In genomic region chr12:112369581-112370371, GRCm38 (mm10) we compare ENCODE assay signal across 11 mouse cellular contexts.
DNase-seq lines count a peak whose midpoint lies in the region; ATAC-seq and TF ChIP-seq lines count a peak whose summit lies in the region.
"Had no signal": no experiment of that assay in that cellular context is flagged by ENCODE, and none has a peak within 500 bp of the region (broad histone marks: within the 10 kb centered on the region; RNA-seq: fewer than 3 reads in every experiment).

No protein-coding gene starts in this region.

- DNase-seq in heart, postnatal 4 days = peak; percentile 53
- peak; percentile 48 to 62 for DNase-seq in cerebellum, adult 2 months
- peak; percentile 84 to 86 for DNase-seq in cerebellum, postnatal 14 days
- peak; percentile 57 for DNase-seq in kidney, postnatal 0 days (ENCODE audit: low spot score)
- no peak for DNase-seq in c-Kit-positive CD71-positive TER-119-positive erythroid progenitor cells, embryonic 14.5 days (ENCODE audit: low spot score)
- DNase-seq: embryo, embryonic 11 days had no signal

- no peak overlapping the region for H3K27ac ChIP-seq in heart, embryonic 11.5 days (ENCODE audit: low read depth, low read length)
- H3K27ac ChIP-seq in cerebellum, adult 2 months (ENCODE audit: insufficient read depth, low read length) = no peak overlapping the region
- no peak overlapping the region for H3K27ac ChIP-seq in kidney, postnatal 0 days
- no peak overlapping the region for H3K27ac ChIP-seq in intestine, embryonic 15.5 days
- H3K27ac ChIP-seq: liver, embryonic 12.5 days; midbrain, embryonic 12.5 days; neural tube, embryonic 13.5 days had no signal

- H3K4me1 ChIP-seq in heart, embryonic 11.5 days (ENCODE audit: control insufficient read depth, insufficient read depth, low read length) = no peaks in the 10 kb centered on the region
- peaks cover 21% of the 10 kb centered on the region for H3K4me1 ChIP-seq in cerebellum, adult 2 months (ENCODE audit: control insufficient read depth, insufficient read depth, low read length)
- H3K4me1 ChIP-seq in kidney, postnatal 0 days (replicated peaks; ENCODE audit: insufficient read depth, low read length) = peaks cover 12% of the 10 kb centered on the region; the same call in 1 of the 2 replicates
- H3K4me1 ChIP-seq in intestine, embryonic 15.5 days (replicated peaks) = no peaks in the 10 kb centered on the region
- H3K4me1 ChIP-seq: liver, embryonic 12.5 days had no signal

- no peak for TF ChIP-seq POLR2A in cerebellum, adult 2 months (IDR thresholded peaks at IDR 0.05; ENCODE audit: borderline replicate concordance, insufficient read depth, low read length)

- H3K9ac ChIP-seq in heart, embryonic 11.5 days (ENCODE audit: low read depth, low read length) = no peak overlapping the region
- H3K9ac ChIP-seq in kidney, postnatal 0 days (ENCODE audit: low read depth, low read length) = no peak overlapping the region
- H3K9ac ChIP-seq in intestine, embryonic 15.5 days = no peak overlapping the region
- H3K9ac ChIP-seq: liver, embryonic 12.5 days; midbrain, embryonic 12.5 days; neural tube, embryonic 13.5 days had no signal

- no peak overlapping the region for H3K4me2 ChIP-seq in heart, embryonic 11.5 days
- H3K4me2 ChIP-seq in kidney, postnatal 0 days (ENCODE audit: low read length) = no peak overlapping the region
- no peak overlapping the region for H3K4me2 ChIP-seq in intestine, embryonic 15.5 days (replicated peaks)
- H3K4me2 ChIP-seq: liver, embryonic 12.5 days; midbrain, embryonic 12.5 days; neural tube, embryonic 13.5 days had no signal

- H3K9me3 ChIP-seq in heart, embryonic 11.5 days (replicated peaks; ENCODE audit: control insufficient read depth, low read length) = peaks cover 3% of the 10 kb centered on the region; the same call in 1 of the 2 replicates
- H3K9me3 ChIP-seq in kidney, postnatal 0 days (replicated peaks; ENCODE audit: low read length) = peaks cover 3% of the 10 kb centered on the region; the same call in 1 of the 2 replicates
- no peaks in the 10 kb centered on the region for H3K9me3 ChIP-seq in intestine, embryonic 15.5 days

- WGBS in heart, embryonic 11.5 days (ENCODE audit: insufficient replicate concordance) = 72% methylated on average over 15 of the region's 15 CpGs
- 15% methylated on average over 15 of the region's 15 CpGs for WGBS in cerebellum, adult 2 months
- WGBS in kidney, postnatal 0 days = 43% methylated on average over 15 of the region's 15 CpGs
- WGBS in intestine, embryonic 15.5 days = 59% methylated on average over 15 of the region's 15 CpGs

- no peak for TF ChIP-seq CTCF in cerebellum, adult 2 months (IDR thresholded peaks at IDR 0.05; ENCODE audit: borderline replicate concordance, insufficient read depth, low read depth, low read length)
- TF ChIP-seq CTCF in kidney, postnatal 0 days (IDR thresholded peaks at IDR 0.05; ENCODE audit: low read depth) = no peak

- H3K27me3 ChIP-seq in heart, embryonic 11.5 days (ENCODE audit: control insufficient read depth, insufficient read depth, low read length) = no peaks in the 10 kb centered on the region
- H3K27me3 ChIP-seq in cerebellum, adult 2 months (ENCODE audit: control insufficient read depth, insufficient read depth, low read length) = no peaks in the 10 kb centered on the region
- H3K27me3 ChIP-seq in kidney, postnatal 0 days (ENCODE audit: insufficient read depth, low read length) = no peaks in the 10 kb centered on the region
- H3K27me3 ChIP-seq in intestine, embryonic 15.5 days (replicated peaks) = no peaks in the 10 kb centered on the region
- H3K27me3 ChIP-seq: liver, embryonic 12.5 days; neural tube, embryonic 13.5 days had no signal

- no peaks in the 10 kb centered on the region for H3K36me3 ChIP-seq in heart, embryonic 11.5 days (ENCODE audit: control insufficient read depth, insufficient read depth, low read length)
- H3K36me3 ChIP-seq in kidney, postnatal 0 days (ENCODE audit: insufficient read depth, low read length) = no peaks in the 10 kb centered on the region
- no peaks in the 10 kb centered on the region for H3K36me3 ChIP-seq in intestine, embryonic 15.5 days
- H3K36me3 ChIP-seq: liver, embryonic 12.5 days; midbrain, embryonic 12.5 days; neural tube, embryonic 13.5 days had no signal

- ATAC-seq in heart, embryonic 11.5 days (replicated peaks; ENCODE audit: insufficient number of reproducible peaks, low FRiP score, low TSS enrichment) = no peak
- no peak for ATAC-seq in kidney, postnatal 0 days (replicated peaks; ENCODE audit: low FRiP score, low read depth)
- ATAC-seq in intestine, embryonic 15.5 days = no peak
- ATAC-seq: liver, embryonic 12.5 days had no signal

- H3K4me3 ChIP-seq in heart, embryonic 11.5 days (ENCODE audit: low read depth, low read length) = no peak overlapping the region
- H3K4me3 ChIP-seq in cerebellum, adult 2 months (replicated peaks; ENCODE audit: insufficient read depth, low read depth, low read length) = no peak overlapping the region
- no peak overlapping the region for H3K4me3 ChIP-seq in kidney, postnatal 0 days (replicated peaks; ENCODE audit: low read depth, low read length)
- H3K4me3 ChIP-seq in intestine, embryonic 15.5 days (replicated peaks) = no peak overlapping the region
- H3K4me3 ChIP-seq: liver, embryonic 12.5 days; midbrain, embryonic 12.5 days; neural tube, embryonic 13.5 days had no signal
